Mouse (Mus musculus): Measurements from ENCODE around the gene Cacnb2. TPM values are rescaled to one million over a fixed set of nuclear protein-coding genes. Genes with fewer than 3 reads are reported as not detected.

Gene Cacnb2
- polyA plus RNA-seq (2012; rRNA removed): 9.4 and 10.9 TPM in 2 replicates

DNA sequence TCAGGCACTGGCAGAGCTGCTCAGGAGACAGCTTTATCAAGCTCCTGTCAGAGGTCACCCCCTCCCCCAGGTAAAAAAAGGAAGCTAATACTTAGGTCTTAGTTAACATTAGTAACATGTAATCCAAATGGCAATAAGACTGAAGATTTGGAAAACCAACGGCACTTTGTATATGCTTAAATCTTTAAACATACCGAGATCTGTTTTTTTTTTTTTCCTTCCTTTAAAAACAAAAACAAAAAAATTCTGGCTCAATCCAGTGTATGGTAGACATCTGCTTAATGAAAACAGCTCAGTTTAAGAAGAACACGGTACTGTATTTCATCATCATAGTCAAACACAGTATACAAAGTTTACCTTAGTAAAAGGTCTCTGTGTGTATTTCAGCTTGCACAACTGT lies at the start of gene Cacnb2:
Gene Cacnb2 (plus strand): TSS at position 301 of the 400 bp plus-strand sequence.

Other genes starting within 250 kb of the Cacnb2 start
- 1.8 and 1.9 TPM in 2 replicates for gene Slc39a12, start 214.8 kb upstream of the Cacnb2 start, polyA plus RNA-seq (2012; rRNA removed)